Mouse (Mus musculus): ENCODE measurements at regions not wholly inside any gene's neighbourhood (a gene's known extent, or its start where the extent isn't known, plus 50 kb on each side); places are given as distances from the start of the nearest gene placed in this dataset.
A peak's percentile ranks its signal among the peaks of the same experiment; 100 is the strongest.
"Not testable (repeated sequence)": the region's sequence is repeated elsewhere in the genome, so short reads cannot be mapped to it uniquely, and the experiment has no call there.

GRCm38 (mm10) chr3:117265790-117266189, 94.9 kb downstream of the Plppr4 start:
- no peak for DNase-seq

GRCm38 (mm10) chr3:117247833-117248232, 112.8 kb downstream of the Plppr4 start:
- DNase-seq: no peak

- DNase-seq: no peak
Observed at GRCm38 (mm10) chr3:117241810-117242209, 118.9 kb downstream of the Plppr4 start.

- DNase-seq: no peak
Observed at GRCm38 (mm10) chr3:117226616-117227015, 134.1 kb downstream of the Plppr4 start.

DNA sequence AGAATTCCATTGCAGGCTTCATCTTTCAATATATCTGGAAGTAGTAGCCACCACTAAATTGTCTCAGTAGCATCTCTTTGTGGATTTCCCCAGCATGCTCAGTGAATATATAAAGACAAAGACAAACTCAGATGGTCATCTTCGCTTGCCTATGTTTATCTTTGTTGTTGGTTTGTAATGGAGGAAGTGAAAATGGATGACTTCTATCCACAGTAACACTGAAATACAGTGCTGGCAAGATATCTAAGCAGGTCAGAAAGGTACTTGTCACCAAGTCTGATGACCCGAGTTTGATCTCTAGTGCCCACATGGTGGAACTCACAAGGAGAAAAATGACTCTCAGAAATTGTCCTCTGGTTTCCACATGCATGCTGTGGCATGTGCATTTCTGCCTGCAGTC, 135.6 kb downstream of the Plppr4 start:
- DNase-seq: no peak

GRCm38 (mm10) chr3:117217952-117218351, 142.7 kb downstream of the Plppr4 start:
- no peak for DNase-seq

- DNase-seq: no peak
Observed at GRCm38 (mm10) chr3:117191903-117192302, 168.8 kb downstream of the Plppr4 start.

DNA sequence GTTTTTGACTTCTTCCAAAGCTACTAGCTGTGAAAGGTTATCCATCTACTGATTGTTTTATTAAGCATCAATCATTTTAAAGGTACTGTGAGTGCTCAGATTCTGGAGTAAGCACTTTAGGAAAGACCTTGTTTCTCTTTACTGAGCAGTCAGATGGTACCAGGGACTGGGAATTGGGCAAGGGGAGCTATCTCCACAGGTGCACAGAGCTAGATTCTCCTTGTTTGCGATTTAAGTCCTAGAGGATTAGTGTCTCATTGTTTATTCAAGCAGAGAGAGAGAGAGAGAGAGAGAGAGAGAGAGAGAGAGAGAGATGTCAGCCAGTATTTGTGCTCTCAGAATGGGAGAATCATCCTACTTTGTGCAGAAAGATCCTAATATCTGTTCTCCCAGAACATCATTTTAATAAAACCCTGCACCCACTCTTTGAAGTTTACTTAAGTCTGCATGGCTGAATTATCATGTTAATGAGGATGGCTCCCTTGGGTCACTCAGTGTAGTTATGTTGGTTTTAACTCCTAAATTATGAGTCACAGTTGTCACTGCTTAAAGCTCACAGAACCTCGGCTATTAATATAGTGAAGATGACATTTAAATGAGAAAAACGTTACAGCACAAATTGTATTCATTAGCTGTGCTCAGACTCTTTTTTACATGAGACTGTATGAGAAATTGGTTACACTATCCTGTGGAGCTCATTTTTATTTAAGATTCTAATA, 171.7 kb downstream of the Plppr4 start:
- DNase-seq: no peak

GRCm38 (mm10) chr3:117183654-117184184, 177.0 kb downstream of the Plppr4 start:
- DNase-seq: no peak

DNA sequence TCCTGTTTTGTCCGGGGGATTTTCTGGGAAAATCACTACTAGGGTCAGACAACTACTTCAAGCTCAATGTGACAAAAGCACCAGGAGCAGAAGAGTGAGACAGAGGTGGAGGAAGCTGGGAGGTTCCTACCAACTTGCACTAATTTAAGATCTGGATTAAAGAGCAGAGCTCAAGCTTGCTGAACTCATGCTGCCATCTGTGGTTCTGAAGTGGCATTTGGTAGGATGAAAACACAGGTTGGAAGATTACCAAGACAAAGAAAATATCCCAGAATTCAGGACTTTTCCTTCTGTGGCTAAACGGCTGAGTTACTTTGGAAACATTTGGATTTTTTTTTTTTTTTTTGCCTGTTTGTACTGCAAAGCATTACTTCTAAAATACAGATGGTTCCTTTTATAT, 190.9 kb downstream of the Plppr4 start:
- no peak for DNase-seq

DNA sequence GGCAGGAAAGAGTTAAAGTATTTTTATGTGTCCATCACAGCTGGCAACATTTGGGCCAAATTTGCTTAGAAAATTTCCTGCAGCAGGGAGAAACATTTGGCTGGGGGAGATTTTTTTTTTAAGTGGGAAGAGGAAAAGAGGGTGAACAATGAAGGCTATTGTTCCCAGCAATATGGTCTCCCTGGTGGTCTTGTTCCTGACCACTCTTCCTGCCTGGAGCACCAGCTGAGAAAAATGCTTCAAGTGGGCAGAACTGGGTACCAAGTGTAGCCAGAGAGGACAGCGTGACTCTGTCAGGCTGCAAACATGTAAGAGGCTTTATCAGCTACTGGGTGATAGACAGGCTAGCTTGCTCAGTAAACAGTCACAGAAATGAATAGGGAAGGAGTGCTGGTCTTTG, 194.3 kb upstream of the Palmd start:
- peak; percentile 11 for DNase-seq

- not testable (repeated sequence) for DNase-seq
Observed at GRCm38 (mm10) chr3:117160689-117161088, 191.9 kb upstream of the Palmd start.

DNA sequence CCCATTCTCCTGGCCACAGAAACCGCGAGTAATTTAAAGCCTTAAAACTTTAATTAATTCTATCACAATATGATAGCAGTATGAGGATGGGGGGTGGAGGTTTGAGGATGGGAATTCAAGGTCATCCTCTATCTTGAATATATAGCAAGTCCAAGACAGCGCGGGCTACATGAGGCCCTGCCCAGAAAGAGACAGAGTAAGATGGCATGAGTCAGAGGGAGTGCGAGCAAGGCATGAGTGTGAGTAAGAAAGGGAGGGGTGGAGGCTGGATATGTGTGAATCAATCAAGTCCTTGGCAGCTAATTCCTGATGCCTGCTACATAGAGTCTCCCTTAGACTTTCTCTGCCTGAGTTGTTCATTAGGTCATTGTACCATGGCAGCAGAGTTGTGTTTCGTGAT, 186.5 kb upstream of the Palmd start:
- DNase-seq: no peak

DNA sequence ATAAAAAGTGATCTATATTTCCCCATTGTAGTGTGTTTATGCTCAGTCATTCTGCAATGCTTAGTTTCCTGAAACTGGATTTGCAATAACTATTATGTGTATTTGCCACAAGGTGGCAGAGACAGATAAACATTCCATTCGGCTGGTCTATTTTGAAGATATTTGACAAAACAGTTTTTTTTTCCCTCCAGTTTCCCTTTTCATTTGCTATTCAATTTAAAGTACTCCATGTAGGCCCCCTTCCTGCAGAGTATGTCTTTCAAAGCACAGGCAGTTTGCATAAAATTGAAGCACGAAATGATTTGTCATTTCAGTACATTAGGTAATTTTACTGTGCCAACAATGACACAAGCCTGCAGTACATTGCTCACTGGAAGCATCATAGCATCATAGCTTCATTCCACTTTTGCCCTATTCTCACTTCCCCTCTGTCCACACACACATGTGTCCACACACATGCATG, 184.3 kb upstream of the Palmd start:
- no peak for DNase-seq

GRCm38 (mm10) chr3:117152414-117152813, 183.6 kb upstream of the Palmd start:
- DNase-seq: no peak

DNA sequence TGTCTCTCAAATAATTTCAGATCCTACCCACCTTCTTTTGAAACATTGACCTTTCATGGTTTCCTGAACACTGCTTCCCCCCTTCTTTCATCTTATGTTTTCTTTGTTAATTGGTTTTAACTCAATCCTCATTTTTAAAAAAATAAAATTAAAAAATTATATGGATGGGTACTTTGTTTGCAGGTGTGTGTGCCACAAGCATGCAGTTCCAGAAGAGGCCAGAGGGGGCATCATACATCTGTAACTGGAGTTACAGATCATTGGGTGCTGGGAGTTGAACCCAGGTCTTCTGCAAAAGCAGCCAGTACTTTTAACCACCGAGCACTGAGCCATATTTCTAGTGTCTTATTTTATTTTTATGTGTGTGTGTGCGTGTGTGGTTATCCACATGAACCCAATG, 178.6 kb upstream of the Palmd start:
- no peak for DNase-seq

- no peak for DNase-seq
Observed at GRCm38 (mm10) chr3:117139835-117140234, 171.0 kb upstream of the Palmd start.

GRCm38 (mm10) chr3:117138720-117139119, 169.9 kb upstream of the Palmd start:
- DNase-seq: no peak

- DNase-seq: no peak
Observed at GRCm38 (mm10) chr3:117132897-117133296, 164.1 kb upstream of the Palmd start.

DNA sequence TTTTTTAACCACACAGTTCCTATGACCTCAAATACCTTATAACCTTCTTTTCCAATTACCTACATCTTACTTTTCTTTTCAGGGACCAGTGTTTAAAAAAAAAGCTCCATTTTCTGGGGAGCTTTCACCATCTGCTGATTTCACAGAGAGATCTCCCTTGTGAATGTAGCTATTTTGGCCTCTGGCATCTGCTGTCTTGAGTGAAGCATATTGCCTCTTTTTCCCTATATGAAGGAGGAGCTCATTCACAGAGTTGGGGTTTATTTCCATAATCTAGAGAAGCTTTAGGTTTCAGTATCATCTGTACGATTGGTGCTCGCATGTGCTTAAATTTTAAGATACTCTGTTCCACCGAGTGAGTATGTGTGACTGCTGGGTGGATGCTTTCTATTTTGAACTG, 153.4 kb upstream of the Palmd start:
- no peak for DNase-seq

GRCm38 (mm10) chr3:117120086-117121055, 151.6 kb upstream of the Palmd start:
- DNase-seq: peak; percentile 44

DNA sequence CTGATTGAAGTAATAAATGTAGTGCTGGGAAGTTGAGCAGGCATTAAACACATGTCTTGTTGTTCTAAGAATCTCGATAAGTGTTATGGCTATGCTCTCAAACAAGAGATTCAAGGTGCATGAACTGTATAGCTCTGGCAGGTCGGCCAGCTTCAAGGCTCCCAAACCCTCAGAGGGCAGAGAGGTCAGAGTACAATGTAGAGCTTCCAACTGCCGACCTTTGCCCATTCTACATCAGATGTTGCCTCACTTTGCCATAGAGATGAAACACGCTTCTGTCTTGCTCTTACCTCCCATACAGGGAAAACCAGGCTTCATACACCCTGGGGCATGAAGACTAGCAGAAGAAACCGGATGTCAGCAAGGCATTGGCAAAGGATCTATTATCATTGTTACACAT, 150.8 kb upstream of the Palmd start:
- DNase-seq: no peak

- no peak for DNase-seq
Observed at GRCm38 (mm10) chr3:117117838-117118237, 149.1 kb upstream of the Palmd start.
